Mouse (Mus musculus) B cell, adult 67 days (primary cell): ENCODE data around the gene Tmem14c. TPM values are rescaled to one million over a fixed set of nuclear protein-coding genes. Genes with fewer than 3 reads are reported as not detected.

Source experiments
- total RNA-seq, 2 experiments: library from RNA; stranded (reverse); gene quantifications; 4 replicates each; pipeline ENCODE4 v1.2.4; 2023

Gene Tmem14c
- total RNA-seq, result 10 to 100 TPM; 35.1 to 39.9 TPM

DNA sequence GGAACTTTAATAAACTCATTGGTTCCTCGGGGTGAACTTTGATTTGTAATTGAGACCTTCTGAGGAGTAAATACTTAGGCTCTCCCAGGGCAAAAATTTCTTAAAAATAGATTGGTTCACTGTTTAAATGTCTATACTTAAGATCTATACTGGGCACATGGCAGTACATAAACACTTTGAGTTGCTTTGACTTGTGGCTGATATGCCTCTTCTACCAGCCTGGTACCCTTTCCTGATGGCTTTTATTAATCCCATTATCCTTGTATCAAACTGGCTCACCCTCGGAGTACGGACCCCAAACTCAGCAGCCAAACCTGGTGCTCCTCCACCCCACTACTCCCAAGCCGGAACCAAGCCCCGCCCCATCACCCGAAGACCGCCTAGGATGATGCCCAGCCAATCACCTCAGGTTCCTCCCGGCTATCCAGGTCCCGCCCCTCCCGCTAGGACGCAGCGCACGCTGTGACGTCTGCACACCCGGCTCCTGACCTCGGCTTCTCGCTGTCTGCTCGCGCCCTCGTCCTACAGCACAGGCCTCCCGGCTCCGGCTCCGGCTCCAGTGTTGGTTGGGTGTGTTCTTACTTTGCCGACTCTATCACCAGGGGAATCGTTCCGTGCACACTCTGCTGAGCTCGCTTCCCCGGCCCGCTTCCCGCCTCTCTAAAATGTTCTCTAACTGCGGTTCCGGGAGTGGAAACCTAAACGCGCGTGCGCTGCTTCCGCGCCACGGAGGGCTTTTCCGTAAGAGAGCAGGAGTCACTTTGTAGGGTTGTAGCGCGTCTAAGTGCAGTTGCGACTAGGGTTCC is at the start of gene Tmem14c:
Gene Tmem14c (plus strand): TSS at position 464 of the 806 bp plus-strand sequence.

DNA sequence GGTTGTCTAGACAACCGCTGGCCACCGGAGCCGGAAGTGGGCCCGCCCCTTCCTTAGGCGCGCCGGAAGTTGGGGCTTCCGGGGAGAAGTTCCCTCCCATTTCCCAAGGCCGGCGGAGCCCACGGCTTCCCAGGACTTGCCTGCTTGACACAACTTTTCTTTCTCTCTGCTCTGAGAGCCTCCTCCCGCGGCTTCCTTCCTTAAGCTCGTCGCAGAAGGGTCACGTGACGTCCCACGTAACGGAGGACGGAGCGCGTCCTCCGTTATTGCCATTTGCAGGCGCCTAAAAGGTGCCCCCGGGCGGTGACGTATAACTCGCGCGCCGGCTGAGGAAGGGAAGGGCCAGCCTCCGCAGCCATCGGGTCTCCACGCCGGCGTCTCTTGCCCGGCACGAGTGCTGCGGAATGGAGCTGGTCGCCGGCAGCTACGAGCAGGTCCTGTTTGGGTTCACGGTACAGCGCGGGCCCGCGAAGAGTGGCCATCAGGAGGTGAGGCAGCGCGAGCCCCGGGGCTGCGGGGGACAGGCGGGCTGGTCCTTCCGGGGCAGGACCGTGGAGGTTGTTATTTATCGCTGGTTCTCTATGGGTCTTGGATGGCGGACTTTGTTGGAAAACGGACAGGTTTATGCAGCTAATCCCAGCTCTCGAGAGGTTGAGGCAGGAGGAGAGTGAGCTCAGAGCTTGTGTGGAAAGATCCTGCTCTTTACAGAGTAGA is 15.0 kb upstream of the Tmem14c start, which contains the start of gene Pak1ip1:
Gene Pak1ip1 (plus strand): TSS at position 98 of the 714 bp plus-strand sequence.

Other genes starting within 250 kb of the Tmem14c start
- not detected for gene Gcnt2, start 156.5 kb upstream of the Tmem14c start, total RNA-seq
- 10 to 100 TPM; 65.1 to 65.5 TPM for gene Pak1ip1, start 15.3 kb upstream of the Tmem14c start, total RNA-seq
- not detected for gene Mak, start 63.4 kb downstream of the Tmem14c start, total RNA-seq
- under 1 TPM in 1 of 2 experiments, not detected in 1; 0.21 TPM for gene Gcm2, start 94.7 kb downstream of the Tmem14c start, total RNA-seq
- gene Sycp2l, start 98.0 kb downstream of the Tmem14c start, total RNA-seq, result not detected
- gene Elovl2, start 204.1 kb downstream of the Tmem14c start, total RNA-seq, result not detected
- gene Smim13, start 233.6 kb downstream of the Tmem14c start, total RNA-seq, result 1 to 10 TPM; 4.2 to 6.2 TPM